Mouse (Mus musculus): ENCODE measurements at regions not wholly inside any gene's neighbourhood (a gene's known extent, or its start where the extent isn't known, plus 50 kb on each side); places are given as distances from the start of the nearest gene placed in this dataset.
"Not testable (repeated sequence)": the region's sequence is repeated elsewhere in the genome, so short reads cannot be mapped to it uniquely, and the experiment has no call there.

- H3K4me3 ChIP-seq (ENCODE audit: insufficient read depth, low read length): no peak overlapping the region
- 0 out of 2 replicates have a peak, but pooled peaks cover 2% of the 10 kb centered on the region for H3K4me1 ChIP-seq (ENCODE audit: control insufficient read depth, insufficient read depth, low read length)
- no peak for TF ChIP-seq CTCF (IDR thresholded peaks at IDR 0.05; ENCODE audit: extremely low read depth, insufficient read depth, low read length)
- no peak for TF ChIP-seq POLR2A (IDR thresholded peaks at IDR 0.05; ENCODE audit: extremely low read depth, insufficient read depth, low read length)
- no peak overlapping the region for H3K27ac ChIP-seq (ENCODE audit: insufficient read depth, low read length)
These were observed 55.8 kb upstream of the Jarid2 start for GRCm38 (mm10) chr13:44673337-44673966.

- no peak overlapping the region for H3K4me3 ChIP-seq (ENCODE audit: insufficient read depth, low read length)
- no peak overlapping the region for H3K27ac ChIP-seq (ENCODE audit: insufficient read depth, low read length)
- TF ChIP-seq POLR2A (IDR thresholded peaks at IDR 0.05; ENCODE audit: extremely low read depth, insufficient read depth, low read length): no peak
- TF ChIP-seq CTCF (IDR thresholded peaks at IDR 0.05; ENCODE audit: extremely low read depth, insufficient read depth, low read length): no peak
- 0 out of 2 replicates have a peak, but pooled peaks cover 2% of the 10 kb centered on the region for H3K4me1 ChIP-seq (ENCODE audit: control insufficient read depth, insufficient read depth, low read length)
These were observed 55.3 kb upstream of the Jarid2 start for GRCm38 (mm10) chr13:44673967-44674357.

GRCm38 (mm10) chr13:44674926-44675650 lies 54.2 kb upstream of the Jarid2 start:
- TF ChIP-seq POLR2A (IDR thresholded peaks at IDR 0.05; ENCODE audit: extremely low read depth, insufficient read depth, low read length) (no peak), CTCF (IDR thresholded peaks at IDR 0.05; ENCODE audit: extremely low read depth, insufficient read depth, low read length) (no peak)
- no peak overlapping the region for H3K27ac ChIP-seq (ENCODE audit: insufficient read depth, low read length)
- no peak overlapping the region for H3K4me3 ChIP-seq (ENCODE audit: insufficient read depth, low read length)
- 0 out of 2 replicates have a peak, but pooled peaks cover 2% of the 10 kb centered on the region for H3K4me1 ChIP-seq (ENCODE audit: control insufficient read depth, insufficient read depth, low read length)

- Histone ChIP-seq H3K27ac (ENCODE audit: insufficient read depth, low read length) (no peak overlapping the region), H3K4me3 (ENCODE audit: insufficient read depth, low read length) (no peak overlapping the region), H3K4me1 (ENCODE audit: control insufficient read depth, insufficient read depth, low read length) (0 out of 2 replicates have a peak, but pooled peaks cover 2% of the 10 kb centered on the region)
- TF ChIP-seq CTCF (IDR thresholded peaks at IDR 0.05; ENCODE audit: extremely low read depth, insufficient read depth, low read length): no peak
- no peak for TF ChIP-seq POLR2A (IDR thresholded peaks at IDR 0.05; ENCODE audit: extremely low read depth, insufficient read depth, low read length)
These were observed 53.2 kb upstream of the Jarid2 start for GRCm38 (mm10) chr13:44676041-44676440.

GRCm38 (mm10) chr13:44678121-44678520 lies 51.2 kb upstream of the Jarid2 start:
- TF ChIP-seq POLR2A (IDR thresholded peaks at IDR 0.05; ENCODE audit: extremely low read depth, insufficient read depth, low read length) (no peak), CTCF (IDR thresholded peaks at IDR 0.05; ENCODE audit: extremely low read depth, insufficient read depth, low read length) (no peak)
- 0 out of 2 replicates have a peak, but pooled peaks cover 2% of the 10 kb centered on the region for H3K4me1 ChIP-seq (ENCODE audit: control insufficient read depth, insufficient read depth, low read length)
- H3K27ac ChIP-seq (ENCODE audit: insufficient read depth, low read length): no peak overlapping the region
- H3K4me3 ChIP-seq (ENCODE audit: insufficient read depth, low read length): no peak overlapping the region

- H3K27ac ChIP-seq (ENCODE audit: insufficient read depth, low read length); H3K4me1 ChIP-seq (ENCODE audit: control insufficient read depth, insufficient read depth, low read length); H3K4me3 ChIP-seq (ENCODE audit: insufficient read depth, low read length): not testable (repeated sequence)
These were observed 49.8 kb upstream of the Jarid2 start for GRCm38 (mm10) chr13:44679457-44679856.
